Mouse (Mus musculus): Measurements from ENCODE around the gene Ankrd33. TPM values are rescaled to one million over a fixed set of nuclear protein-coding genes. Genes with fewer than 3 reads are reported as not detected.
A peak's percentile ranks its signal among the peaks of the same experiment; 100 is the strongest.

The Ankrd33 gene
- polyA plus RNA-seq, 1 experiment from 2014 or later, result not detected

- Histone ChIP-seq H3K36me3 (ENCODE audit: control insufficient read depth, insufficient read depth, low read length) (no peaks in the 10 kb centered on the region), H3K4me3 (ENCODE audit: low read depth, low read length) (no peak overlapping the region), H3K4me1 (replicated peaks; ENCODE audit: control insufficient read depth, insufficient read depth, low read length) (peaks cover 22% of the 10 kb centered on the region), H3K27me3 (ENCODE audit: control insufficient read depth, insufficient read depth, low read length) (no peaks in the 10 kb centered on the region), H3K9me3 (ENCODE audit: control insufficient read depth, low read length) (no peaks in the 10 kb centered on the region), H3K4me2 (replicated peaks; ENCODE audit: low read depth, low read length) (peak overlapping the region; percentile 19), H3K27ac (ENCODE audit: low read depth, low read length) (peak overlapping the region; percentile 89), H3K9ac (ENCODE audit: low read depth, low read length) (peak overlapping the region; percentile 47)
- 8% methylated on average over 25 of the region's 25 CpGs for WGBS
- peak; percentile 94 for ATAC-seq (ENCODE audit: low FRiP score)
- DNase-seq (ENCODE audit: low spot score), result peak; percentile 83
Measured at GRCm38 (mm10) chr15:101092829-101093648, 22.5 kb upstream of the Ankrd33 start.

- peak overlapping the region; percentile 59 for H3K27ac ChIP-seq (ENCODE audit: low read depth, low read length)
- H3K36me3 ChIP-seq (ENCODE audit: control insufficient read depth, insufficient read depth, low read length), result no peaks in the 10 kb centered on the region
- WGBS, result 43% methylated on average over 6 of the region's 6 CpGs
- H3K9me3 ChIP-seq (ENCODE audit: control insufficient read depth, low read length), result no peaks in the 10 kb centered on the region
- ATAC-seq (ENCODE audit: low FRiP score), result no peak
- no peak overlapping the region for H3K9ac ChIP-seq (ENCODE audit: low read depth, low read length)
- no peaks in the 10 kb centered on the region for H3K27me3 ChIP-seq (ENCODE audit: control insufficient read depth, insufficient read depth, low read length)
- no peak overlapping the region for H3K4me2 ChIP-seq (replicated peaks; ENCODE audit: low read depth, low read length)
- DNase-seq (ENCODE audit: low spot score), result no peak
- peaks cover 29% of the 10 kb centered on the region for H3K4me1 ChIP-seq (replicated peaks; ENCODE audit: control insufficient read depth, insufficient read depth, low read length)
- no peak overlapping the region for H3K4me3 ChIP-seq (ENCODE audit: low read depth, low read length)
Measured at GRCm38 (mm10) chr15:101093988-101094387, 21.6 kb upstream of the Ankrd33 start.

GRCm38 (mm10) chr15:101094979-101095378 is 20.6 kb upstream of the Ankrd33 start:
- Histone ChIP-seq H3K36me3 (ENCODE audit: control insufficient read depth, insufficient read depth, low read length) (no peaks in the 10 kb centered on the region), H3K27me3 (ENCODE audit: control insufficient read depth, insufficient read depth, low read length) (no peaks in the 10 kb centered on the region), H3K9ac (ENCODE audit: low read depth, low read length) (no peak overlapping the region), H3K4me1 (replicated peaks; ENCODE audit: control insufficient read depth, insufficient read depth, low read length) (peaks cover 29% of the 10 kb centered on the region), H3K27ac (ENCODE audit: low read depth, low read length) (no peak overlapping the region), H3K4me3 (ENCODE audit: low read depth, low read length) (no peak overlapping the region), H3K4me2 (replicated peaks; ENCODE audit: low read depth, low read length) (no peak overlapping the region), H3K9me3 (ENCODE audit: control insufficient read depth, low read length) (no peaks in the 10 kb centered on the region)
- WGBS, result 65% methylated on average over 9 of the region's 9 CpGs
- DNase-seq (ENCODE audit: low spot score), result peak; percentile 46
- ATAC-seq (ENCODE audit: low FRiP score), result no peak

- Histone ChIP-seq H3K4me2 (replicated peaks; ENCODE audit: low read depth, low read length) (no peak overlapping the region), H3K36me3 (ENCODE audit: control insufficient read depth, insufficient read depth, low read length) (no peaks in the 10 kb centered on the region), H3K4me1 (replicated peaks; ENCODE audit: control insufficient read depth, insufficient read depth, low read length) (peaks cover 29% of the 10 kb centered on the region), H3K9me3 (ENCODE audit: control insufficient read depth, low read length) (no peaks in the 10 kb centered on the region), H3K9ac (ENCODE audit: low read depth, low read length) (no peak overlapping the region), H3K27me3 (ENCODE audit: control insufficient read depth, insufficient read depth, low read length) (no peaks in the 10 kb centered on the region), H3K27ac (ENCODE audit: low read depth, low read length) (peak overlapping the region; percentile 30; the same call in 1 of the 2 replicates), H3K4me3 (ENCODE audit: low read depth, low read length) (no peak overlapping the region)
- ATAC-seq (ENCODE audit: low FRiP score) (no peak), DNase-seq (ENCODE audit: low spot score) (no peak)
- WGBS, result 36% methylated on average over 3 of the region's 3 CpGs
Measured at GRCm38 (mm10) chr15:101095392-101095791, 20.2 kb upstream of the Ankrd33 start.

GRCm38 (mm10) chr15:101097985-101098651 is 17.4 kb upstream of the Ankrd33 start:
- H3K4me2 ChIP-seq (replicated peaks; ENCODE audit: low read depth, low read length), result peak overlapping the region; percentile 28
- H3K4me1 ChIP-seq (replicated peaks; ENCODE audit: control insufficient read depth, insufficient read depth, low read length), result peaks cover 23% of the 10 kb centered on the region
- DNase-seq (ENCODE audit: low spot score), result peak; percentile 87
- no peaks in the 10 kb centered on the region for H3K9me3 ChIP-seq (ENCODE audit: control insufficient read depth, low read length)
- ATAC-seq (ENCODE audit: low FRiP score), result peak; percentile 57
- peak overlapping the region; percentile 79 for H3K27ac ChIP-seq (ENCODE audit: low read depth, low read length)
- H3K9ac ChIP-seq (ENCODE audit: low read depth, low read length), result 0 out of 2 replicates have a peak overlapping the region, but pooled peaks have one; percentile 31
- WGBS, result 2% methylated on average over 28 of the region's 28 CpGs
- peak overlapping the region; percentile 12; the same call in 1 of the 2 replicates for H3K4me3 ChIP-seq (ENCODE audit: low read depth, low read length)
- no peaks in the 10 kb centered on the region for H3K27me3 ChIP-seq (ENCODE audit: control insufficient read depth, insufficient read depth, low read length)
- H3K36me3 ChIP-seq (ENCODE audit: control insufficient read depth, insufficient read depth, low read length), result no peaks in the 10 kb centered on the region

DNA sequence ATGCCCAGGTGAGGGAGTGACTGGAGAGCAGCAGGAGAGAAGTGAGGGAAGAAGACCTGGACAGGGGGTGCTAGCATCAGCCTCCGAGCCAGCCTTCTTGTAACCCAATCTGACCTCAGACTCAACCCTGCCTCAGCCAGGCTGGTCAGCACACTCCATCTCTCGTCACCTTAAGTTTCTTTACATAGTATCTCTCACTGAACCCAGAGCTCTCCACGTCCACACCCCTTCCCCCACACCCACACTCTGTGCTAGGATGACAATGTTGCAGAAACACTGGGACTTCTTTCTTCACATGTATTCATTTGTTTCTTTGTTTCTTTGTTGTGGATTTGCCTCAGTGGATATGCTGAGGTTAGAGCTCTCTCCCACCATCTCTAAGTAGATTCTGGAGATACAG is 14.6 kb upstream of the Ankrd33 start:
- H3K9ac ChIP-seq (ENCODE audit: low read depth, low read length), result no peak overlapping the region
- no peak overlapping the region for H3K4me2 ChIP-seq (replicated peaks; ENCODE audit: low read depth, low read length)
- no peak overlapping the region for H3K4me3 ChIP-seq (ENCODE audit: low read depth, low read length)
- H3K4me1 ChIP-seq (replicated peaks; ENCODE audit: control insufficient read depth, insufficient read depth, low read length), result peaks cover 15% of the 10 kb centered on the region
- DNase-seq (ENCODE audit: low spot score), result no peak
- H3K9me3 ChIP-seq (ENCODE audit: control insufficient read depth, low read length), result no peaks in the 10 kb centered on the region
- no peaks in the 10 kb centered on the region for H3K27me3 ChIP-seq (ENCODE audit: control insufficient read depth, insufficient read depth, low read length)
- no peak for ATAC-seq (ENCODE audit: low FRiP score)
- H3K27ac ChIP-seq (ENCODE audit: low read depth, low read length), result no peak overlapping the region
- no peaks in the 10 kb centered on the region for H3K36me3 ChIP-seq (ENCODE audit: control insufficient read depth, insufficient read depth, low read length)
- WGBS, result 71% methylated on average over 3 of the region's 3 CpGs

- Histone ChIP-seq H3K27me3 (ENCODE audit: control insufficient read depth, insufficient read depth, low read length) (no peaks in the 10 kb centered on the region), H3K4me3 (ENCODE audit: low read depth, low read length) (no peak overlapping the region), H3K36me3 (ENCODE audit: control insufficient read depth, insufficient read depth, low read length) (no peaks in the 10 kb centered on the region), H3K4me1 (replicated peaks; ENCODE audit: control insufficient read depth, insufficient read depth, low read length) (peaks cover under 1% of the 10 kb centered on the region), H3K9me3 (ENCODE audit: control insufficient read depth, low read length) (no peaks in the 10 kb centered on the region), H3K9ac (ENCODE audit: low read depth, low read length) (no peak overlapping the region), H3K4me2 (replicated peaks; ENCODE audit: low read depth, low read length) (no peak overlapping the region; the same call in 1 of the 2 replicates), H3K27ac (ENCODE audit: low read depth, low read length) (no peak overlapping the region)
- DNase-seq (ENCODE audit: low spot score) (no peak), ATAC-seq (ENCODE audit: low FRiP score) (no peak)
- WGBS, result 67% methylated on average over 9 of the region's 9 CpGs
Measured at GRCm38 (mm10) chr15:101103605-101104304, 11.8 kb upstream of the Ankrd33 start.

DNA sequence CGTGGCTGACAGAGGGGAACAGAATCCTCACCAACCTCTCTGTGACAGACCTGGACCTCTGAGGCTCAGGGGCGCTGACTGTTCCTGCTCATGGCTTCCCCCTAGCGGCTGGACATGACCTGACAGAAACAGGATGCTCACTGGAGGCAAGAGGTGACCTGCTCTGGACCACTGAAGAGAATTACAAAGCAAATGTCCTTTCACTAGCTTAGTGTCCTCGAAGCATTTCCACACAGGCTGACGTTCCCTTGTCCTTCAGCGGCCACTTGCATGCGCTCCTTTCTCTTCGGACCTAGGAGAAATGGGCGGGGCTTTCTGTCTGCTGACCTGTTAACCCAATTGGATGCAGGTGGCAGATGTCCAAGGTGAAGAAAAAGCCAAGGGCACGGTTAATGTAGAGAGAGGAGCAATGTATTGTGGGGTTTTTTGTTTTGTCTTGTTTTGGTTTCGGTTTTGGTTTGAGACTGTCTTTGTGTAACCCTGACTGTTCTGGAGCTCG is 10.0 kb upstream of the Ankrd33 start:
- no peak overlapping the region for H3K4me2 ChIP-seq (replicated peaks; ENCODE audit: low read depth, low read length)
- WGBS, result 17% methylated on average over 12 of the region's 12 CpGs

More for the DNA sequence above, 10.0 kb upstream of the Ankrd33 start:
- peak; percentile 84 for DNase-seq (ENCODE audit: low spot score)
- no peaks in the 10 kb centered on the region for H3K27me3 ChIP-seq (ENCODE audit: control insufficient read depth, insufficient read depth, low read length)
- no peak overlapping the region for H3K4me3 ChIP-seq (ENCODE audit: low read depth, low read length)
- no peak overlapping the region for H3K9ac ChIP-seq (ENCODE audit: low read depth, low read length)
- H3K36me3 ChIP-seq (ENCODE audit: control insufficient read depth, insufficient read depth, low read length), result no peaks in the 10 kb centered on the region
- H3K27ac ChIP-seq (ENCODE audit: low read depth, low read length), result no peak overlapping the region
- H3K9me3 ChIP-seq (ENCODE audit: control insufficient read depth, low read length), result no peaks in the 10 kb centered on the region
- no peaks in the 10 kb centered on the region; the same call in 1 of the 2 replicates for H3K4me1 ChIP-seq (replicated peaks; ENCODE audit: control insufficient read depth, insufficient read depth, low read length)
- ATAC-seq (ENCODE audit: low FRiP score), result peak; percentile 72

Measured in hindbrain, embryonic 11.5 days (tissue).